Comparison of ENCODE assay signal across 11 mouse cellular contexts in genomic region chr19:53010941-53011340, GRCm38 (mm10). TPM values are rescaled to one million over a fixed set of nuclear protein-coding genes. Genes with fewer than 3 reads are reported as not detected.
DNase-seq lines count a peak whose midpoint lies in the region; ATAC-seq and TF ChIP-seq lines count a peak whose summit lies in the region.
"Had no signal": no experiment of that assay in that cellular context is flagged by ENCODE, and none has a peak within 500 bp of the region (broad histone marks: within the 10 kb centered on the region; RNA-seq: fewer than 3 reads in every experiment).

No protein-coding gene starts in this region.

- intact Hi-C loops in heart, postnatal 10 days (cut with DNase I), result loop anchor here (5.0 kb wide), 1 partner anchor 306 kb away; no protein-coding TSS in a partner anchor
- intact Hi-C loops in left cerebral cortex, adult 2 months (cut with DNase I), result loop anchor here (5.0 kb wide), 1 partner anchor 231 kb away; no protein-coding TSS in a partner anchor

- peak overlapping the region; percentile 92 for H3K27ac ChIP-seq in heart, embryonic 12.5 days (ENCODE audit: poor library complexity, severe bottlenecking)
- peak overlapping the region; percentile 4; the same call in 1 of the 2 replicates for H3K27ac ChIP-seq in left cerebral cortex, adult 2 months
- H3K27ac ChIP-seq in embryonic facial prominence, embryonic 14.5 days (replicated peaks; ENCODE audit: low read depth, low read length), result peak overlapping the region; percentile 61; the same call in 1 of the 2 replicates
- H3K27ac ChIP-seq in small intestine, adult 2 months (ENCODE audit: insufficient read depth, low read depth, low read length), result peak overlapping the region; percentile 21
- H3K27ac ChIP-seq in forebrain, postnatal 0 days (ENCODE audit: low read depth, low read length), result no peak overlapping the region
- H3K27ac ChIP-seq: hindbrain, postnatal 0 days; liver, embryonic 13.5 days had no signal

- WGBS in heart, embryonic 12.5 days, result 64% methylated on average over 5 of the region's 5 CpGs
- 29% methylated on average over 5 of the region's 5 CpGs for WGBS in embryonic facial prominence, embryonic 14.5 days
- 80% methylated on average over 5 of the region's 5 CpGs for WGBS in small intestine, adult 2 months
- WGBS in forebrain, postnatal 0 days, result 61% methylated on average over 5 of the region's 5 CpGs

- no peak for ATAC-seq in heart, embryonic 12.5 days (ENCODE audit: insufficient number of reproducible peaks, low FRiP score)
- peak; percentile 41 for ATAC-seq in embryonic facial prominence, embryonic 14.5 days (ENCODE audit: low read depth)
- no peak for ATAC-seq in forebrain, postnatal 0 days
- ATAC-seq: hindbrain, postnatal 0 days had no signal

- H3K36me3 ChIP-seq in heart, embryonic 12.5 days, result peaks cover 58% of the 10 kb centered on the region
- peaks cover 43% of the 10 kb centered on the region for H3K36me3 ChIP-seq in embryonic facial prominence, embryonic 14.5 days (ENCODE audit: control insufficient read depth, insufficient read depth, low read length)
- H3K36me3 ChIP-seq in small intestine, adult 2 months (ENCODE audit: control insufficient read depth, insufficient read depth, low read length), result peaks cover 91% of the 10 kb centered on the region
- peaks cover 36% of the 10 kb centered on the region for H3K36me3 ChIP-seq in forebrain, postnatal 0 days (ENCODE audit: insufficient read depth)

- H3K27me3 ChIP-seq in heart, embryonic 12.5 days (replicated peaks), result no peaks in the 10 kb centered on the region
- H3K27me3 ChIP-seq in embryonic facial prominence, embryonic 14.5 days (replicated peaks; ENCODE audit: control insufficient read depth, insufficient read depth, low read length), result no peaks in the 10 kb centered on the region
- H3K27me3 ChIP-seq in small intestine, adult 2 months (ENCODE audit: control insufficient read depth, insufficient read depth, low read length), result no peaks in the 10 kb centered on the region
- H3K27me3 ChIP-seq in forebrain, postnatal 0 days (ENCODE audit: insufficient read depth, low read length), result no peaks in the 10 kb centered on the region
- H3K27me3 ChIP-seq: liver, embryonic 13.5 days had no signal

- DNase-seq in heart, postnatal 10 days, result no peak
- no peak for DNase-seq in left cerebral cortex, adult 2 months (ENCODE audit: extremely low spot score in 1 of 2, low spot score in 2 of 2)
- no peak for DNase-seq in left cerebral cortex, adult 9 months (ENCODE audit: low spot score in 2 of 2)
- peak; percentile 85 for DNase-seq in embryonic facial prominence, embryonic 14.5 days (ENCODE audit: low spot score)
- DNase-seq in forebrain, postnatal 0 days, result no peak
- DNase-seq in cerebellum, postnatal 10 days, result no peak
- DNase-seq: liver, embryonic 13.5 days had no signal

- no peak overlapping the region for H3K4me3 ChIP-seq in heart, embryonic 12.5 days
- H3K4me3 ChIP-seq in left cerebral cortex, adult 2 months, result no peak overlapping the region
- no peak overlapping the region for H3K4me3 ChIP-seq in embryonic facial prominence, embryonic 14.5 days (ENCODE audit: low read depth, low read length)
- H3K4me3 ChIP-seq in small intestine, adult 2 months (ENCODE audit: low read depth, low read length), result no peak overlapping the region
- no peak overlapping the region for H3K4me3 ChIP-seq in forebrain, postnatal 0 days (ENCODE audit: low read depth, low read length)
- H3K4me3 ChIP-seq: liver, embryonic 13.5 days; myocyte had no signal

- TF ChIP-seq CTCF in left cerebral cortex, adult 2 months (IDR thresholded peaks at IDR 0.05), result no peak
- no peak for TF ChIP-seq CTCF in small intestine, adult 2 months (IDR thresholded peaks at IDR 0.05; ENCODE audit: extremely low read depth, insufficient read length, insufficient replicate concordance, low read depth, low read length)
- TF ChIP-seq CTCF in forebrain, postnatal 0 days (IDR thresholded peaks at IDR 0.05; ENCODE audit: low read depth), result no peak

- H3K4me1 ChIP-seq in heart, embryonic 12.5 days (replicated peaks), result peaks cover 79% of the 10 kb centered on the region
- H3K4me1 ChIP-seq in embryonic facial prominence, embryonic 14.5 days (ENCODE audit: control insufficient read depth, insufficient read depth, low read length), result peaks cover 38% of the 10 kb centered on the region
- peaks cover 4% of the 10 kb centered on the region; the same call in 1 of the 2 replicates for H3K4me1 ChIP-seq in small intestine, adult 2 months (ENCODE audit: control insufficient read depth, insufficient read depth, insufficient read length, low read length)
- no peaks in the 10 kb centered on the region for H3K4me1 ChIP-seq in forebrain, postnatal 0 days (ENCODE audit: insufficient read depth)

- peak overlapping the region; percentile 64 for H3K9ac ChIP-seq in heart, embryonic 12.5 days
- no peak overlapping the region for H3K9ac ChIP-seq in embryonic facial prominence, embryonic 14.5 days (ENCODE audit: low read depth, low read length)
- H3K9ac ChIP-seq in forebrain, postnatal 0 days, result no peak overlapping the region
- H3K9ac ChIP-seq: liver, embryonic 13.5 days had no signal

- no peaks in the 10 kb centered on the region for H3K9me3 ChIP-seq in heart, embryonic 12.5 days (replicated peaks)
- no peaks in the 10 kb centered on the region for H3K9me3 ChIP-seq in embryonic facial prominence, embryonic 14.5 days (ENCODE audit: control insufficient read depth, low read length)
- H3K9me3 ChIP-seq in forebrain, postnatal 0 days (ENCODE audit: low read length), result no peaks in the 10 kb centered on the region
- H3K9me3 ChIP-seq: liver, embryonic 13.5 days had no signal

- H3K4me2 ChIP-seq in heart, embryonic 12.5 days, result no peak overlapping the region
- H3K4me2 ChIP-seq in embryonic facial prominence, embryonic 14.5 days (ENCODE audit: low read depth, low read length), result no peak overlapping the region
- H3K4me2 ChIP-seq in forebrain, postnatal 0 days (ENCODE audit: low read depth), result no peak overlapping the region
- H3K4me2 ChIP-seq: liver, embryonic 13.5 days had no signal

- TF ChIP-seq POLR2A in small intestine, adult 2 months (IDR thresholded peaks at IDR 0.05; ENCODE audit: low read depth, low read length), result no peak

RNA-seq across cellular contexts. Expression of gene Xpnpep1, which starts 29.1 kb away (rescaled TPM):
- 191 TPM in 2 replicates for polyA plus RNA-seq in heart, embryonic 12.5 days (2016; fragmentation: Nextera tagmentation; extraction: Ambion mirVana)
- 100 to 1,000 TPM; 124 to 125 TPM for total RNA-seq in heart, postnatal 10 days (2021)
- 10 to 100 TPM; 67.1 to 72.6 TPM for total RNA-seq in left cerebral cortex, adult 2 months (2021)
- 148 and 169 TPM in 2 replicates for polyA plus RNA-seq in embryonic facial prominence, embryonic 14.5 days (2014; fragmentation: Nextera tagmentation; extraction: Ambion mirVana)
- polyA plus RNA-seq in small intestine, adult 2 months (2012; rRNA removed), result 92.4 and 477 TPM in 2 replicates
- total RNA-seq in forebrain, postnatal 0 days (2014; rRNA removed), result 93.3 and 103 TPM in 2 replicates
- polyA plus RNA-seq in forebrain, postnatal 0 days (2015; fragmentation: Nextera tagmentation; extraction: Ambion mirVana), result 138 and 141 TPM in 2 replicates
